Mouse (Mus musculus): ENCODE measurements around the gene Rbm20. TPM values are rescaled to one million over a fixed set of nuclear protein-coding genes. Genes with fewer than 3 reads are reported as not detected.
A peak's percentile ranks its signal among the peaks of the same experiment; 100 is the strongest.

Rbm20 gene
- total and polyA plus RNA-seq, 3 experiments, result 0.36 to 2.6 (median 2.3) TPM

- TF ChIP-seq GATA2 (IDR thresholded peaks at IDR 0.05; ENCODE audit: borderline replicate concordance, low read depth, low read length) (no peak), CTCF (IDR thresholded peaks at IDR 0.05; ENCODE audit: low read depth, low read length) (no peak), GATA1 (IDR thresholded peaks at IDR 0.05; ENCODE audit: borderline replicate concordance, low read length) (no peak), POLR2AphosphoS5 (IDR thresholded peaks at IDR 0.05; ENCODE audit: insufficient replicate concordance, low read depth, low read length) (no peak), TAL1 (conservative IDR thresholded peaks at IDR 0.05; ENCODE audit: low read depth, low read length) (no peak)
- Histone ChIP-seq H3K27me3 (ENCODE audit: insufficient read depth, low read length) (no peaks in the 10 kb centered on the region), H3K4me3 (ENCODE audit: low read depth, low read length) (peak overlapping the region; percentile 43; the same call in 1 of the 2 replicates), H3K36me3 (replicated peaks) (no peaks in the 10 kb centered on the region), H3K4me1 (ENCODE audit: insufficient read depth, low read depth, low read length) (peaks cover 95% of the 10 kb centered on the region), H3K9me3 (replicated peaks) (no peaks in the 10 kb centered on the region)
- ATAC-seq (ENCODE audit: extremely low read depth, insufficient number of reproducible peaks, low FRiP score, poor library complexity, severe bottlenecking), result no peak
- DNase-seq (ENCODE audit: low spot score), result no peak
These were observed 213.2 kb downstream of the Rbm20 start for GRCm38 (mm10) chr19:53890274-53890673.

- Histone ChIP-seq H3K4me3 (ENCODE audit: low read depth, low read length) (peak overlapping the region; percentile 43; the same call in 1 of the 2 replicates), H3K27me3 (ENCODE audit: insufficient read depth, low read length) (no peaks in the 10 kb centered on the region), H3K9me3 (replicated peaks) (no peaks in the 10 kb centered on the region), H3K4me1 (ENCODE audit: insufficient read depth, low read depth, low read length) (peaks cover 90% of the 10 kb centered on the region), H3K36me3 (replicated peaks) (no peaks in the 10 kb centered on the region)
- TF ChIP-seq GATA1 (IDR thresholded peaks at IDR 0.05; ENCODE audit: borderline replicate concordance, low read length) (no peak), CTCF (IDR thresholded peaks at IDR 0.05; ENCODE audit: low read depth, low read length) (no peak), TAL1 (conservative IDR thresholded peaks at IDR 0.05; ENCODE audit: low read depth, low read length) (peak; percentile 92), POLR2AphosphoS5 (IDR thresholded peaks at IDR 0.05; ENCODE audit: insufficient replicate concordance, low read depth, low read length) (no peak), GATA2 (IDR thresholded peaks at IDR 0.05; ENCODE audit: borderline replicate concordance, low read depth, low read length) (no peak)
- DNase-seq (ENCODE audit: low spot score), result no peak
- peak; percentile 35 for ATAC-seq (ENCODE audit: extremely low read depth, insufficient number of reproducible peaks, low FRiP score, poor library complexity, severe bottlenecking)
These were observed 213.7 kb downstream of the Rbm20 start for GRCm38 (mm10) chr19:53890781-53891251.

- Histone ChIP-seq H3K4me1 (ENCODE audit: insufficient read depth, low read depth, low read length) (peaks cover 88% of the 10 kb centered on the region), H3K4me3 (ENCODE audit: low read depth, low read length) (no peak overlapping the region; the same call in 1 of the 2 replicates)
- no peak for ATAC-seq (ENCODE audit: extremely low read depth, insufficient number of reproducible peaks, low FRiP score, poor library complexity, severe bottlenecking)
These were observed 214.5 kb downstream of the Rbm20 start for GRCm38 (mm10) chr19:53891569-53891968.

GRCm38 (mm10) chr19:53892061-53892460 is 215.0 kb downstream of the Rbm20 start, which contains the start of gene Pdcd4:
Gene Pdcd4, plus strand, starts transcription at chr19:53892231.
- Histone ChIP-seq H3K27me3 (ENCODE audit: insufficient read depth, low read length) (no peaks in the 10 kb centered on the region), H3K4me3 (ENCODE audit: low read depth, low read length) (peak within 1 kb of the TSS; percentile 40; the same call in 1 of the 2 replicates), H3K9me3 (replicated peaks) (no peaks in the 10 kb centered on the region), H3K4me1 (ENCODE audit: insufficient read depth, low read depth, low read length) (peaks cover 83% of the 10 kb centered on the region), H3K36me3 (replicated peaks) (no peaks in the 10 kb centered on the region)
- TF ChIP-seq POLR2AphosphoS5 (IDR thresholded peaks at IDR 0.05; ENCODE audit: insufficient replicate concordance, low read depth, low read length) (no peak), CTCF (IDR thresholded peaks at IDR 0.05; ENCODE audit: low read depth, low read length) (no peak), GATA2 (IDR thresholded peaks at IDR 0.05; ENCODE audit: borderline replicate concordance, low read depth, low read length) (no peak), TAL1 (conservative IDR thresholded peaks at IDR 0.05; ENCODE audit: low read depth, low read length) (no peak), GATA1 (IDR thresholded peaks at IDR 0.05; ENCODE audit: borderline replicate concordance, low read length) (no peak)
- DNase-seq (ENCODE audit: low spot score), result no peak
- no peak for ATAC-seq (ENCODE audit: extremely low read depth, insufficient number of reproducible peaks, low FRiP score, poor library complexity, severe bottlenecking)

More at GRCm38 (mm10) chr19:53891569-53891968, 214.5 kb downstream of the Rbm20 start:
- Histone ChIP-seq H3K27me3 (ENCODE audit: insufficient read depth, low read length) (no peaks in the 10 kb centered on the region), H3K36me3 (replicated peaks) (no peaks in the 10 kb centered on the region), H3K9me3 (replicated peaks) (no peaks in the 10 kb centered on the region)
- no peak for TF ChIP-seq GATA2 (IDR thresholded peaks at IDR 0.05; ENCODE audit: borderline replicate concordance, low read depth, low read length)
- peak; percentile 54 for TF ChIP-seq TAL1 (conservative IDR thresholded peaks at IDR 0.05; ENCODE audit: low read depth, low read length)
- no peak for DNase-seq (ENCODE audit: low spot score)

- TF ChIP-seq TAL1 (conservative IDR thresholded peaks at IDR 0.05; ENCODE audit: low read depth, low read length) (no peak), POLR2AphosphoS5 (IDR thresholded peaks at IDR 0.05; ENCODE audit: insufficient replicate concordance, low read depth, low read length) (no peak), GATA1 (IDR thresholded peaks at IDR 0.05; ENCODE audit: borderline replicate concordance, low read length) (no peak), CTCF (IDR thresholded peaks at IDR 0.05; ENCODE audit: low read depth, low read length) (no peak), GATA2 (IDR thresholded peaks at IDR 0.05; ENCODE audit: borderline replicate concordance, low read depth, low read length) (no peak)
- Histone ChIP-seq H3K9me3 (replicated peaks) (no peaks in the 10 kb centered on the region), H3K27me3 (ENCODE audit: insufficient read depth, low read length) (no peaks in the 10 kb centered on the region), H3K4me1 (ENCODE audit: insufficient read depth, low read depth, low read length) (peaks cover 75% of the 10 kb centered on the region), H3K4me3 (ENCODE audit: low read depth, low read length) (no peak overlapping the region), H3K36me3 (replicated peaks) (no peaks in the 10 kb centered on the region)
- DNase-seq (ENCODE audit: low spot score) (no peak), ATAC-seq (ENCODE audit: extremely low read depth, insufficient number of reproducible peaks, low FRiP score, poor library complexity, severe bottlenecking) (no peak)
These were observed 215.8 kb downstream of the Rbm20 start for GRCm38 (mm10) chr19:53892838-53893359.

- Histone ChIP-seq H3K4me3 (ENCODE audit: low read depth, low read length) (peak overlapping the region; percentile 8; the same call in 1 of the 2 replicates), H3K36me3 (replicated peaks) (no peaks in the 10 kb centered on the region), H3K27me3 (ENCODE audit: insufficient read depth, low read length) (no peaks in the 10 kb centered on the region), H3K4me1 (ENCODE audit: insufficient read depth, low read depth, low read length) (peaks cover 71% of the 10 kb centered on the region), H3K9me3 (replicated peaks) (no peaks in the 10 kb centered on the region)
- TF ChIP-seq GATA2 (IDR thresholded peaks at IDR 0.05; ENCODE audit: borderline replicate concordance, low read depth, low read length), result no peak
- TF ChIP-seq TAL1 (conservative IDR thresholded peaks at IDR 0.05; ENCODE audit: low read depth, low read length), result no peak
- TF ChIP-seq GATA1 (IDR thresholded peaks at IDR 0.05; ENCODE audit: borderline replicate concordance, low read length), result no peak
- no peak for TF ChIP-seq CTCF (IDR thresholded peaks at IDR 0.05; ENCODE audit: low read depth, low read length)
- no peak for TF ChIP-seq POLR2AphosphoS5 (IDR thresholded peaks at IDR 0.05; ENCODE audit: insufficient replicate concordance, low read depth, low read length)
- ATAC-seq (ENCODE audit: extremely low read depth, insufficient number of reproducible peaks, low FRiP score, poor library complexity, severe bottlenecking) (no peak), DNase-seq (ENCODE audit: low spot score) (no peak)
These were observed 216.6 kb downstream of the Rbm20 start for GRCm38 (mm10) chr19:53893711-53894171.

All from G1E (cell line).